Mouse (Mus musculus) heart, postnatal 36 days (tissue): ENCODE results near the gene Crygn. TPM values are rescaled to one million over a fixed set of nuclear protein-coding genes. Genes with fewer than 3 reads are reported as not detected.

Experiments
- DNase-seq, 2 experiments: peaks; one replicate each; pipeline ENCODE4 v3.0.0; 2021 to 2022
- intact Hi-C: fragments of 180-260 bp; cut with DNase I; formaldehyde crosslinking; loops from one replicate; pipeline ENCODE4 v1.15.1; 2025
- total RNA-seq, 2 experiments: library from RNA; stranded (reverse); gene quantifications; 2 replicates each; pipeline ENCODE4 v1.2.3; 2021

The Crygn gene
- total RNA-seq, 2 experiments from 2014 or later = not detected

GRCm38 (mm10) chr5:24719852-24720251, 38.0 kb downstream of the Crygn start:
- no peak for DNase-seq
- intact Hi-C loops = no loop called here

GRCm38 (mm10) chr5:24718076-24718475, 39.7 kb downstream of the Crygn start:
- intact Hi-C loops = no loop called here
- DNase-seq = no peak

GRCm38 (mm10) chr5:24713987-24714386, 43.8 kb downstream of the Crygn start:
- intact Hi-C loops = no loop called here
- no peak for DNase-seq

- intact Hi-C loops = no loop called here
- DNase-seq = peak in 1 of 2 experiments; percentile 26
Observed at GRCm38 (mm10) chr5:24713199-24713598, 44.6 kb downstream of the Crygn start.

GRCm38 (mm10) chr5:24711615-24712014, 46.2 kb downstream of the Crygn start:
- intact Hi-C loops = no loop called here
- no peak for DNase-seq

GRCm38 (mm10) chr5:24709962-24710361, 47.8 kb downstream of the Crygn start:
- intact Hi-C loops = no loop called here
- DNase-seq = peak; percentile 41 to 58

- intact Hi-C loops = loop anchor here (5.0 kb wide), 1 partner anchor 33 kb away; no protein-coding TSS in a partner anchor
- no peak for DNase-seq
Observed at GRCm38 (mm10) chr5:24704615-24705014, 53.2 kb downstream of the Crygn start.

- DNase-seq = no peak
- intact Hi-C loops = loop anchor here (5.0 kb wide), 1 partner anchor 36 kb away; no protein-coding TSS in a partner anchor
Observed at GRCm38 (mm10) chr5:24701271-24701670, 56.5 kb downstream of the Crygn start.

Other genes with a start within 250 kb of the Crygn start
- gene Gbx1, start 230.8 kb downstream of the Crygn start, total RNA-seq = not detected
- 10 to 100 TPM; 73.0 to 82.3 TPM for gene Asb10, start 217.0 kb downstream of the Crygn start, total RNA-seq
- gene 4931409K22Rik, start 201.2 kb downstream of the Crygn start, total RNA-seq = not detected
- 10 to 100 TPM; 55.3 to 56.0 TPM for gene Abcf2, start 180.5 kb downstream of the Crygn start, total RNA-seq
- gene Chpf2, start 171.3 kb downstream of the Crygn start, total RNA-seq = 10 to 100 TPM; 10.8 to 11.6 TPM
- 10 to 100 TPM; 63.2 to 64.5 TPM for gene Smarcd3, start 133.6 kb downstream of the Crygn start, total RNA-seq
- 10 to 100 TPM; 38.0 to 39.3 TPM for gene Nub1, start 72.5 kb downstream of the Crygn start, total RNA-seq
- under 1 TPM; 0.49 to 0.53 TPM for gene Wdr86, start 27.3 kb downstream of the Crygn start, total RNA-seq
- gene Rheb, start 84.6 kb upstream of the Crygn start, total RNA-seq = 10 to 100 TPM; 75.8 to 85.5 TPM